Mouse (Mus musculus) stomach, embryonic 14.5 days (tissue): ENCODE data around the gene Srsf2. TPM values are rescaled to one million over a fixed set of nuclear protein-coding genes. Genes with fewer than 3 reads are reported as not detected.

Experiments
- ATAC-seq: fragments of 200-750 bp; cut with Nextera tagmentation; 2 replicates; pipeline ENCODE4 v1.8.0; 2017; ENCODE audit warnings: low read depth, moderate TSS enrichment; ENCODE audit not compliant: insufficient number of reproducible peaks, insufficient read depth, low FRiP score
- H3K27ac ChIP-seq: fragments of 300-500 bp; sonication (generic); 2 replicates; pipeline ENCODE4 v1.5.1; 2014; ENCODE audit warnings: mild to moderate bottlenecking, low read length, moderate library complexity, mixed read lengths
- H3K27me3 ChIP-seq: fragments of 300-500 bp; sonication (generic); 2 replicates; pipeline ENCODE4 v1.6.1; 2014; ENCODE audit warnings: low read length, control low read depth, mixed read lengths; ENCODE audit not compliant: control insufficient read depth, insufficient read depth
- H3K36me3 ChIP-seq: fragments of 300-500 bp; sonication (generic); 2 replicates; pipeline ENCODE4 v1.6.1; 2014; ENCODE audit warnings: mild to moderate bottlenecking, control low read depth, low read length, moderate library complexity, mixed read lengths; ENCODE audit not compliant: control insufficient read depth, insufficient read depth
- H3K4me1 ChIP-seq: fragments of 300-500 bp; sonication (generic); 2 replicates; pipeline ENCODE4 v1.6.1; 2014; ENCODE audit warnings: low read length, control low read depth, mixed read lengths; ENCODE audit not compliant: control insufficient read depth, insufficient read depth
- H3K4me2 ChIP-seq: fragments of 300-500 bp; sonication (generic); replicated peaks from 2 replicates; pipeline ENCODE4 v1.6.1; 2014; ENCODE audit warnings: low read depth, low read length, control low read depth
- H3K4me3 ChIP-seq: fragments of 300-500 bp; sonication (generic); 2 replicates; pipeline ENCODE4 v1.5.1; 2014; ENCODE audit warnings: low read depth, low read length, control low read depth
- H3K9ac ChIP-seq: fragments of 300-500 bp; sonication (generic); replicated peaks from 2 replicates; pipeline ENCODE4 v1.6.1; 2014; ENCODE audit warnings: low read depth, mild to moderate bottlenecking, control low read depth, low read length, moderate library complexity, mixed read lengths
- H3K9me3 ChIP-seq: fragments of 300-500 bp; sonication (generic); 2 replicates; pipeline ENCODE4 v1.6.1; 2016; ENCODE audit warnings: low read depth, low read length, control low read depth; ENCODE audit not compliant: control insufficient read depth
- WGBS: fragments of 180-500 bp; shearing (Covaris S2); extraction: QIAGEN DNeasy Blood & Tissue Kit; methylation state at CpG from one replicate; pipeline ENCODE4 v1.1.7; 2014; 5-methylcytosine and 5-hydroxymethylcytosine counted together
- polyA plus RNA-seq: library from polyadenylated mRNA; unstranded; fragments of >200 nt; fragmentation: Nextera tagmentation; extraction: Ambion mirVana; gene quantifications from 2 replicates; pipeline ENCODE4 v1.2.1, GENCODE M21; 2014

Srsf2 gene
- polyA plus RNA-seq, 1 experiment from 2014 or later, result 821 TPM

GRCm38 (mm10) chr11:116812793-116813529, 39.9 kb downstream of the Srsf2 start:
- no peaks in the 10 kb centered on the region for H3K36me3 ChIP-seq
- H3K27ac ChIP-seq, result peak overlapping the region; percentile 90; the same call in 1 of the 2 replicates
- ATAC-seq, result peak; percentile 24; the same call in 1 of the 2 replicates
- 42% methylated on average over 21 of the region's 21 CpGs for WGBS
- H3K4me3 ChIP-seq, result no peak overlapping the region
- H3K4me1 ChIP-seq, result peaks cover 43% of the 10 kb centered on the region
- no peak overlapping the region for H3K9ac ChIP-seq
- H3K27me3 ChIP-seq, result no peaks in the 10 kb centered on the region
- H3K9me3 ChIP-seq, result no peaks in the 10 kb centered on the region
- H3K4me2 ChIP-seq, result no peak overlapping the region

GRCm38 (mm10) chr11:116810983-116811901, 41.7 kb downstream of the Srsf2 start:
- H3K27ac ChIP-seq, result peak overlapping the region; percentile 75
- ATAC-seq, result peak; percentile 79
- H3K36me3 ChIP-seq, result no peaks in the 10 kb centered on the region
- WGBS, result 11% methylated on average over 29 of the region's 32 CpGs
- peak overlapping the region; percentile 26 for H3K4me3 ChIP-seq
- H3K9me3 ChIP-seq, result no peaks in the 10 kb centered on the region
- H3K4me1 ChIP-seq, result peaks cover 48% of the 10 kb centered on the region
- no peaks in the 10 kb centered on the region for H3K27me3 ChIP-seq
- peak overlapping the region; percentile 1; the same call in 1 of the 2 replicates for H3K9ac ChIP-seq
- H3K4me2 ChIP-seq, result peak overlapping the region; percentile 62

GRCm38 (mm10) chr11:116810528-116810927, 42.4 kb downstream of the Srsf2 start:
- ATAC-seq, result no peak
- Histone ChIP-seq H3K4me2 (no peak overlapping the region), H3K4me1 (peaks cover 47% of the 10 kb centered on the region), H3K36me3 (no peaks in the 10 kb centered on the region), H3K9me3 (no peaks in the 10 kb centered on the region), H3K27me3 (no peaks in the 10 kb centered on the region), H3K4me3 (no peak overlapping the region), H3K9ac (no peak overlapping the region), H3K27ac (no peak overlapping the region)
- 74% methylated on average over 11 of the region's 11 CpGs for WGBS

- no peaks in the 10 kb centered on the region for H3K27me3 ChIP-seq
- no peak overlapping the region for H3K4me3 ChIP-seq
- no peak overlapping the region for H3K4me2 ChIP-seq
- H3K27ac ChIP-seq, result no peak overlapping the region
- WGBS, result 82% methylated on average over 8 of the region's 8 CpGs
- no peak overlapping the region for H3K9ac ChIP-seq
- no peak for ATAC-seq
- H3K4me1 ChIP-seq, result peaks cover 38% of the 10 kb centered on the region
- no peaks in the 10 kb centered on the region for H3K36me3 ChIP-seq
- H3K9me3 ChIP-seq, result no peaks in the 10 kb centered on the region
Observed at GRCm38 (mm10) chr11:116809520-116809919, 43.4 kb downstream of the Srsf2 start.

GRCm38 (mm10) chr11:116808811-116809395, 44.0 kb downstream of the Srsf2 start:
- peaks cover 32% of the 10 kb centered on the region for H3K4me1 ChIP-seq
- WGBS, result 86% methylated on average over 11 of the region's 11 CpGs
- no peak overlapping the region for H3K4me3 ChIP-seq
- H3K9me3 ChIP-seq, result no peaks in the 10 kb centered on the region
- H3K27ac ChIP-seq, result no peak overlapping the region
- no peak overlapping the region for H3K9ac ChIP-seq
- H3K4me2 ChIP-seq, result no peak overlapping the region
- no peak for ATAC-seq
- no peaks in the 10 kb centered on the region for H3K27me3 ChIP-seq
- H3K36me3 ChIP-seq, result no peaks in the 10 kb centered on the region

GRCm38 (mm10) chr11:116807938-116808606, 44.8 kb downstream of the Srsf2 start:
- Histone ChIP-seq H3K27me3 (no peaks in the 10 kb centered on the region), H3K4me3 (no peak overlapping the region), H3K27ac (no peak overlapping the region), H3K9me3 (no peaks in the 10 kb centered on the region), H3K4me2 (no peak overlapping the region), H3K4me1 (peaks cover 23% of the 10 kb centered on the region), H3K9ac (no peak overlapping the region), H3K36me3 (no peaks in the 10 kb centered on the region)
- 17% methylated on average over 7 of the region's 7 CpGs for WGBS
- ATAC-seq, result no peak

- H3K9me3 ChIP-seq, result no peaks in the 10 kb centered on the region
- no peak overlapping the region for H3K4me2 ChIP-seq
- H3K4me1 ChIP-seq, result peaks cover 18% of the 10 kb centered on the region; the same call in 1 of the 2 replicates
- WGBS, result 65% methylated on average over 3 of the region's 3 CpGs
- H3K4me3 ChIP-seq, result no peak overlapping the region
- H3K27me3 ChIP-seq, result no peaks in the 10 kb centered on the region
- H3K36me3 ChIP-seq, result no peaks in the 10 kb centered on the region
- no peak overlapping the region for H3K9ac ChIP-seq
- no peak overlapping the region for H3K27ac ChIP-seq
- ATAC-seq, result no peak
Observed at GRCm38 (mm10) chr11:116807526-116807925, 45.4 kb downstream of the Srsf2 start.

- Histone ChIP-seq H3K36me3 (no peaks in the 10 kb centered on the region), H3K9ac (no peak overlapping the region), H3K27ac (no peak overlapping the region), H3K4me1 (peaks cover 14% of the 10 kb centered on the region; the same call in 1 of the 2 replicates), H3K4me2 (no peak overlapping the region), H3K9me3 (no peaks in the 10 kb centered on the region), H3K4me3 (no peak overlapping the region), H3K27me3 (no peaks in the 10 kb centered on the region)
- no peak for ATAC-seq
- WGBS, result 56% methylated on average over 7 of the region's 7 CpGs
Observed at GRCm38 (mm10) chr11:116807116-116807515, 45.8 kb downstream of the Srsf2 start.
